Mouse (Mus musculus): ENCODE measurements at regions not wholly inside any gene's neighbourhood (a gene's known extent, or its start where the extent isn't known, plus 50 kb on each side); places are given as distances from the start of the nearest gene placed in this dataset.

GRCm38 (mm10) chr9:30742471-30743098, 179.7 kb downstream of the Adamts15 start:
- Histone ChIP-seq H3K4me1 (ENCODE audit: control insufficient read depth, insufficient read depth, low read length) (no peaks in the 10 kb centered on the region), H3K4me3 (ENCODE audit: insufficient read depth, low read depth, low read length) (no peak overlapping the region), H3K27ac (ENCODE audit: insufficient read depth, low read depth, low read length) (no peak overlapping the region)
- WGBS: 93% methylated on average over 8 of the region's 8 CpGs
- no peak for TF ChIP-seq POLR2A (IDR thresholded peaks at IDR 0.05; ENCODE audit: insufficient read depth, low read depth, low read length)
- TF ChIP-seq CTCF (IDR thresholded peaks at IDR 0.05; ENCODE audit: insufficient read depth, low read depth, low read length): no peak

- no peak overlapping the region for H3K27ac ChIP-seq (ENCODE audit: insufficient read depth, low read depth, low read length)
- 48% methylated on average over 2 of the region's 2 CpGs for WGBS
- no peaks in the 10 kb centered on the region for H3K4me1 ChIP-seq (ENCODE audit: control insufficient read depth, insufficient read depth, low read length)
- no peak for TF ChIP-seq CTCF (IDR thresholded peaks at IDR 0.05; ENCODE audit: insufficient read depth, low read depth, low read length)
- TF ChIP-seq POLR2A (IDR thresholded peaks at IDR 0.05; ENCODE audit: insufficient read depth, low read depth, low read length): no peak
- no peak overlapping the region for H3K4me3 ChIP-seq (ENCODE audit: insufficient read depth, low read depth, low read length)
Measured at GRCm38 (mm10) chr9:30731687-30732086, 190.6 kb downstream of the Adamts15 start.

- WGBS: 82% methylated on average over 1 of the region's 1 CpGs
- no peak for TF ChIP-seq POLR2A (IDR thresholded peaks at IDR 0.05; ENCODE audit: insufficient read depth, low read depth, low read length)
- no peak for TF ChIP-seq CTCF (IDR thresholded peaks at IDR 0.05; ENCODE audit: insufficient read depth, low read depth, low read length)
- Histone ChIP-seq H3K4me3 (ENCODE audit: insufficient read depth, low read depth, low read length) (no peak overlapping the region), H3K4me1 (ENCODE audit: control insufficient read depth, insufficient read depth, low read length) (no peaks in the 10 kb centered on the region), H3K27ac (ENCODE audit: insufficient read depth, low read depth, low read length) (no peak overlapping the region)
Measured at GRCm38 (mm10) chr9:30723364-30724070, 198.7 kb downstream of the Adamts15 start.

- WGBS: 62% methylated on average over 4 of the region's 4 CpGs
- Histone ChIP-seq H3K4me3 (ENCODE audit: insufficient read depth, low read depth, low read length) (no peak overlapping the region), H3K27ac (ENCODE audit: insufficient read depth, low read depth, low read length) (no peak overlapping the region), H3K4me1 (ENCODE audit: control insufficient read depth, insufficient read depth, low read length) (peaks cover 1% of the 10 kb centered on the region; the same call in 1 of the 2 replicates)
- TF ChIP-seq POLR2A (IDR thresholded peaks at IDR 0.05; ENCODE audit: insufficient read depth, low read depth, low read length): no peak
Measured at GRCm38 (mm10) chr9:30721861-30722260, 200.4 kb downstream of the Adamts15 start.

GRCm38 (mm10) chr9:30716421-30717170, 205.7 kb downstream of the Adamts15 start:
- Histone ChIP-seq H3K4me3 (ENCODE audit: insufficient read depth, low read depth, low read length) (no peak overlapping the region), H3K4me1 (ENCODE audit: control insufficient read depth, insufficient read depth, low read length) (peaks cover 4% of the 10 kb centered on the region; the same call in 1 of the 2 replicates), H3K27ac (ENCODE audit: insufficient read depth, low read depth, low read length) (no peak overlapping the region)
- TF ChIP-seq CTCF (IDR thresholded peaks at IDR 0.05; ENCODE audit: insufficient read depth, low read depth, low read length) (no peak), POLR2A (IDR thresholded peaks at IDR 0.05; ENCODE audit: insufficient read depth, low read depth, low read length) (no peak)
- 39% methylated on average over 8 of the region's 8 CpGs for WGBS

- 73% methylated on average over 5 of the region's 5 CpGs for WGBS
- H3K27ac ChIP-seq (ENCODE audit: insufficient read depth, low read depth, low read length): no peak overlapping the region
- no peak for TF ChIP-seq POLR2A (IDR thresholded peaks at IDR 0.05; ENCODE audit: insufficient read depth, low read depth, low read length)
- TF ChIP-seq CTCF (IDR thresholded peaks at IDR 0.05; ENCODE audit: insufficient read depth, low read depth, low read length): no peak
- H3K4me1 ChIP-seq (ENCODE audit: control insufficient read depth, insufficient read depth, low read length): no peaks in the 10 kb centered on the region
- no peak overlapping the region for H3K4me3 ChIP-seq (ENCODE audit: insufficient read depth, low read depth, low read length)
Measured at GRCm38 (mm10) chr9:30710131-30710530, 212.1 kb downstream of the Adamts15 start.

GRCm38 (mm10) chr9:30699848-30700247, 222.4 kb downstream of the Adamts15 start:
- no peak overlapping the region for H3K4me3 ChIP-seq (ENCODE audit: insufficient read depth, low read depth, low read length)
- TF ChIP-seq POLR2A (IDR thresholded peaks at IDR 0.05; ENCODE audit: insufficient read depth, low read depth, low read length): no peak
- TF ChIP-seq CTCF (IDR thresholded peaks at IDR 0.05; ENCODE audit: insufficient read depth, low read depth, low read length): no peak
- H3K4me1 ChIP-seq (ENCODE audit: control insufficient read depth, insufficient read depth, low read length): no peaks in the 10 kb centered on the region
- no peak overlapping the region for H3K27ac ChIP-seq (ENCODE audit: insufficient read depth, low read depth, low read length)
- 45% methylated on average over 5 of the region's 5 CpGs for WGBS

GRCm38 (mm10) chr9:30697533-30697932, 224.7 kb downstream of the Adamts15 start:
- no peak overlapping the region for H3K4me3 ChIP-seq (ENCODE audit: insufficient read depth, low read depth, low read length)
- H3K27ac ChIP-seq (ENCODE audit: insufficient read depth, low read depth, low read length): no peak overlapping the region
- 97% methylated on average over 1 of the region's 1 CpGs for WGBS
- no peak for TF ChIP-seq CTCF (IDR thresholded peaks at IDR 0.05; ENCODE audit: insufficient read depth, low read depth, low read length)
- no peak for TF ChIP-seq POLR2A (IDR thresholded peaks at IDR 0.05; ENCODE audit: insufficient read depth, low read depth, low read length)
- H3K4me1 ChIP-seq (ENCODE audit: control insufficient read depth, insufficient read depth, low read length): no peaks in the 10 kb centered on the region

- H3K27ac ChIP-seq (ENCODE audit: insufficient read depth, low read depth, low read length): no peak overlapping the region
- no peak overlapping the region for H3K4me3 ChIP-seq (ENCODE audit: insufficient read depth, low read depth, low read length)
- no peaks in the 10 kb centered on the region for H3K4me1 ChIP-seq (ENCODE audit: control insufficient read depth, insufficient read depth, low read length)
- TF ChIP-seq POLR2A (IDR thresholded peaks at IDR 0.05; ENCODE audit: insufficient read depth, low read depth, low read length) (no peak), CTCF (IDR thresholded peaks at IDR 0.05; ENCODE audit: insufficient read depth, low read depth, low read length) (no peak)
Measured at GRCm38 (mm10) chr9:30668095-30668494, 241.2 kb downstream of the Snx19 start.

All from olfactory bulb, adult 2 months (tissue).